Mouse (Mus musculus) urinary bladder, postnatal 0 days (tissue): ENCODE data around the gene Sdk2. TPM values are rescaled to one million over a fixed set of nuclear protein-coding genes. Genes with fewer than 3 reads are reported as not detected.

Experiments used
- polyA plus RNA-seq: library from polyadenylated mRNA; unstranded; fragments of >200 nt; fragmentation: Nextera tagmentation; extraction: Ambion mirVana; gene quantifications from 2 replicates; pipeline ENCODE4 v1.2.1, GENCODE M21; 2015

Gene Sdk2
- 0.65 and 0.74 TPM in 2 replicates for polyA plus RNA-seq

GRCm38 (mm10) chr11:114066951-114067762, at the start of gene Sdk2:
TSS of gene Sdk2 (minus strand) at chr11:114067046.

GRCm38 (mm10) chr11:113751484-113752084, 315.3 kb downstream of the Sdk2 start, which contains the start of gene Cdc42ep4:
TSS of gene Cdc42ep4 (minus strand) at chr11:113751881.

